Mouse (Mus musculus): Measurements from ENCODE around the gene Srpk2.

DNA sequence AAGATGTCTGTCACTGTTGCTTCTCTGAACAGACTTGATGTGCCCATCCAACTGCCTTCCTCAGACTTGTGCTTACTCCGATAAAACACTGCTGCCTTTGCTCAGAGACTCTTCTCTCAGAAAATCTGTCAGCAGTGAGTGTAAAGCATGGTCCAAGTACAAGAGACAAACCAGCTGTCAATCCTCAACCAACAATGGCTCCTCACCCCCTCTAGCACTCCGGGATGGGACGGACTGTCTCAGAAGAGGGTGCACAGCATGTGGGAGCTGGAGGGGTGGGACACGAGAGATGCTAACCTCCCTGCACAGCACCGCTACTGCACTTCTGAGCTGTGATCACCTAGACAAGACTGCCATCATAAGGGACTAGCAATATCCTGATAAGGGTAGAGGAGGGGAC, 26.4 kb downstream of the Srpk2 start:
- TF ChIP-seq CTCF (IDR thresholded peaks at IDR 0.05; ENCODE audit: borderline replicate concordance, extremely low read depth, insufficient read depth, insufficient read length) = no peak
- no peak for TF ChIP-seq POLR2A (IDR thresholded peaks at IDR 0.05; ENCODE audit: borderline replicate concordance, extremely low read depth, insufficient read depth, insufficient read length, poor library complexity, severe bottlenecking)

Data from brain, embryonic 14.5 days (tissue).